12 mouse cellular contexts compared by ENCODE assay signal in genomic region chr13:43806371-43807271, GRCm38 (mm10). TPM values are rescaled to one million over a fixed set of nuclear protein-coding genes. Genes with fewer than 3 reads are reported as not detected.
DNase-seq lines count a peak whose midpoint lies in the region; ATAC-seq lines count a peak whose summit lies in the region.
"Had no signal": no experiment of that assay in that cellular context is flagged by ENCODE, and none has a peak within 500 bp of the region (broad histone marks: within the 10 kb centered on the region; RNA-seq: fewer than 3 reads in every experiment).

No protein-coding gene starts in this region.

- no peak overlapping the region for H3K4me2 ChIP-seq in limb, embryonic 12.5 days
- peak overlapping the region; percentile 8; the same call in 1 of the 2 replicates for H3K4me2 ChIP-seq in hindbrain, embryonic 14.5 days (replicated peaks)
- H3K4me2 ChIP-seq in midbrain, embryonic 16.5 days (ENCODE audit: low read length): peak overlapping the region; percentile 23; the same call in 1 of the 2 replicates

- H3K9ac ChIP-seq in limb, embryonic 12.5 days (replicated peaks): no peak overlapping the region
- H3K9ac ChIP-seq in hindbrain, embryonic 14.5 days: no peak overlapping the region
- H3K9ac ChIP-seq in midbrain, embryonic 16.5 days (ENCODE audit: low read depth, low read length): no peak overlapping the region

- H3K9me3 ChIP-seq in limb, embryonic 12.5 days: no peaks in the 10 kb centered on the region
- H3K9me3 ChIP-seq in limb, embryonic 10.5 days (replicated peaks): no peaks in the 10 kb centered on the region
- H3K9me3 ChIP-seq in embryonic facial prominence, embryonic 10.5 days: no peaks in the 10 kb centered on the region
- H3K9me3 ChIP-seq in hindbrain, embryonic 14.5 days (ENCODE audit: control insufficient read depth, low read length): no peaks in the 10 kb centered on the region
- H3K9me3 ChIP-seq in midbrain, embryonic 16.5 days (replicated peaks; ENCODE audit: control insufficient read depth, low read length, poor library complexity, severe bottlenecking): no peaks in the 10 kb centered on the region

- 0 out of 2 replicates have a peak overlapping the region, but pooled peaks have one; percentile 56 for H3K27ac ChIP-seq in limb, embryonic 12.5 days
- H3K27ac ChIP-seq in limb, embryonic 10.5 days: no peak overlapping the region
- H3K27ac ChIP-seq in embryonic facial prominence, embryonic 10.5 days (replicated peaks): 0 out of 2 replicates have a peak overlapping the region, but pooled peaks have one; percentile 1
- no peak overlapping the region for H3K27ac ChIP-seq in hindbrain, embryonic 14.5 days
- no peak overlapping the region for H3K27ac ChIP-seq in midbrain, embryonic 16.5 days (ENCODE audit: low read length)

- H3K4me1 ChIP-seq in limb, embryonic 12.5 days (replicated peaks): peaks cover 14% of the 10 kb centered on the region
- H3K4me1 ChIP-seq in limb, embryonic 10.5 days: no peaks in the 10 kb centered on the region
- peaks cover 14% of the 10 kb centered on the region for H3K4me1 ChIP-seq in embryonic facial prominence, embryonic 10.5 days
- peaks cover 10% of the 10 kb centered on the region for H3K4me1 ChIP-seq in hindbrain, embryonic 14.5 days (replicated peaks; ENCODE audit: control insufficient read depth, insufficient read depth, low read length)
- H3K4me1 ChIP-seq in midbrain, embryonic 16.5 days (ENCODE audit: control insufficient read depth, insufficient read depth, low read length): peaks cover 12% of the 10 kb centered on the region

- WGBS in limb, embryonic 12.5 days: 73% methylated on average over 14 of the region's 14 CpGs
- WGBS in limb, embryonic 10.5 days: 85% methylated on average over 14 of the region's 14 CpGs
- WGBS in embryonic facial prominence, embryonic 10.5 days: 68% methylated on average over 14 of the region's 14 CpGs
- 28% methylated on average over 14 of the region's 14 CpGs for WGBS in hindbrain, embryonic 14.5 days
- 28% methylated on average over 14 of the region's 14 CpGs for WGBS in midbrain, embryonic 16.5 days

- no peak overlapping the region for H3K4me3 ChIP-seq in limb, embryonic 12.5 days (replicated peaks)
- no peak overlapping the region for H3K4me3 ChIP-seq in limb, embryonic 10.5 days
- no peak overlapping the region for H3K4me3 ChIP-seq in embryonic facial prominence, embryonic 10.5 days
- H3K4me3 ChIP-seq in hindbrain, embryonic 14.5 days (replicated peaks; ENCODE audit: low read length): no peak overlapping the region
- no peak overlapping the region for H3K4me3 ChIP-seq in midbrain, embryonic 16.5 days (ENCODE audit: low read depth, low read length)

- peaks cover 3% of the 10 kb centered on the region for H3K36me3 ChIP-seq in limb, embryonic 12.5 days
- H3K36me3 ChIP-seq in limb, embryonic 10.5 days: no peaks in the 10 kb centered on the region; the same call in 1 of the 2 replicates
- H3K36me3 ChIP-seq in embryonic facial prominence, embryonic 10.5 days (replicated peaks): no peaks in the 10 kb centered on the region
- no peaks in the 10 kb centered on the region for H3K36me3 ChIP-seq in hindbrain, embryonic 14.5 days (replicated peaks; ENCODE audit: control insufficient read depth, insufficient read depth)
- no peaks in the 10 kb centered on the region; the same call in 1 of the 2 replicates for H3K36me3 ChIP-seq in midbrain, embryonic 16.5 days (ENCODE audit: control insufficient read depth, insufficient read depth, low read length)

- no peak for ATAC-seq in limb, embryonic 12.5 days (ENCODE audit: insufficient number of reproducible peaks, insufficient read depth, low FRiP score, low TSS enrichment, low read depth)
- ATAC-seq in hindbrain, embryonic 14.5 days (ENCODE audit: low FRiP score): peak; percentile 46; the same call in 1 of the 2 replicates
- ATAC-seq in midbrain, embryonic 16.5 days: no peak
- ATAC-seq in cerebellum, adult (ENCODE audit: insufficient number of reproducible peaks, low FRiP score, low TSS enrichment): no peak
- ATAC-seq: CD4-positive, CD25-positive, alpha-beta regulatory T cell, adult 4 months had no signal

- no peaks in the 10 kb centered on the region for H3K27me3 ChIP-seq in limb, embryonic 12.5 days
- no peaks in the 10 kb centered on the region for H3K27me3 ChIP-seq in limb, embryonic 10.5 days (ENCODE audit: low read depth, poor library complexity, severe bottlenecking)
- peaks cover 24% of the 10 kb centered on the region for H3K27me3 ChIP-seq in embryonic facial prominence, embryonic 10.5 days (replicated peaks; ENCODE audit: low read depth, poor library complexity, severe bottlenecking)
- H3K27me3 ChIP-seq in hindbrain, embryonic 14.5 days (ENCODE audit: control insufficient read depth, insufficient read depth, low read length): no peaks in the 10 kb centered on the region
- H3K27me3 ChIP-seq in midbrain, embryonic 16.5 days (ENCODE audit: control insufficient read depth, insufficient read depth, low read depth, low read length): 0 out of 2 replicates have a peak, but pooled peaks cover 2% of the 10 kb centered on the region

- DNase-seq in limb, embryonic 10.5 days (ENCODE audit: low spot score): no peak
- no peak for DNase-seq in embryonic facial prominence, embryonic 10.5 days (ENCODE audit: low spot score)
- DNase-seq in hindbrain, embryonic 14.5 days (ENCODE audit: low spot score): no peak
- DNase-seq in layer of hippocampus, adult 8-10 months (ENCODE audit: low spot score in 2 of 2): no peak
- DNase-seq in B cell, adult 2 months: no peak
- DNase-seq: gastrocnemius, postnatal 14 days; kidney, adult 11 months; spleen, adult 18-20 months had no signal

RNA-seq across cellular contexts. Expression of gene Cd83, which starts 22.0 kb away (rescaled TPM):
- polyA plus RNA-seq in limb, embryonic 12.5 days (2016; fragmentation: Nextera tagmentation; extraction: Ambion mirVana): 13.2 and 14.2 TPM in 2 replicates
- polyA plus RNA-seq in limb, embryonic 10.5 days (2016; fragmentation: Nextera tagmentation; extraction: Ambion mirVana): 4.2 and 5.0 TPM in 2 replicates
- 2.9 and 3.4 TPM in 2 replicates for polyA plus RNA-seq in embryonic facial prominence, embryonic 10.5 days (2016; fragmentation: Nextera tagmentation; extraction: Ambion mirVana)
- 30.8 and 32.7 TPM in 2 replicates for polyA plus RNA-seq in hindbrain, embryonic 14.5 days (2014; fragmentation: Nextera tagmentation; extraction: Ambion mirVana)
- polyA plus RNA-seq in midbrain, embryonic 16.5 days (2015; fragmentation: Nextera tagmentation; extraction: Ambion mirVana): 23.5 and 28.1 TPM in 2 replicates
- total RNA-seq in layer of hippocampus, adult 8-10 months (2022): 10 to 100 TPM in 2 of 4 experiments, 1 to 10 TPM in 2; 7.6 to 21.2 (median 13.4) TPM

Comparison
In these comparisons a context has a peak if more than half of its experiments do, and no peak if none do; other contexts are left out.
1. H3K27ac ChIP-seq: peak in limb, embryonic 12.5 days (single experiment) and embryonic facial prominence, embryonic 10.5 days (single experiment); none in limb, embryonic 10.5 days (single experiment), hindbrain, embryonic 14.5 days (single experiment) and midbrain, embryonic 16.5 days (single experiment).